Mouse (Mus musculus): ENCODE measurements around the gene Zfp113.
"Not testable (repeated sequence)": the region's sequence is repeated elsewhere in the genome, so short reads cannot be mapped to it uniquely, and the experiment has no call there.

The Zfp113 gene

GRCm38 (mm10) chr5:138137935-138138549 is 17.5 kb downstream of the Zfp113 start:
- DNase-seq (ENCODE audit: low spot score): peak; percentile 77

GRCm38 (mm10) chr5:138137257-138137656 is 18.3 kb downstream of the Zfp113 start:
- no peak for DNase-seq (ENCODE audit: low spot score)

GRCm38 (mm10) chr5:138132425-138133064 is 23.0 kb downstream of the Zfp113 start:
- DNase-seq (ENCODE audit: low spot score): no peak

GRCm38 (mm10) chr5:138118041-138118440 is 37.5 kb downstream of the Zfp113 start:
- DNase-seq (ENCODE audit: low spot score): no peak

GRCm38 (mm10) chr5:138117199-138118015 is 38.1 kb downstream of the Zfp113 start:
- peak; percentile 21 for DNase-seq (ENCODE audit: low spot score)

- DNase-seq (ENCODE audit: low spot score): peak; percentile 91
Measured at GRCm38 (mm10) chr5:138116255-138117198, 39.0 kb downstream of the Zfp113 start, which contains the start of gene Zscan21. TSS of gene Zscan21 (plus strand) at chr5:138116903.

GRCm38 (mm10) chr5:138109847-138110396 is 45.6 kb downstream of the Zfp113 start:
- DNase-seq (ENCODE audit: low spot score): not testable (repeated sequence)

GRCm38 (mm10) chr5:138107130-138107529 is 48.4 kb downstream of the Zfp113 start:
- DNase-seq (ENCODE audit: low spot score): no peak

- no peak for DNase-seq (ENCODE audit: low spot score)
Measured at GRCm38 (mm10) chr5:138104976-138105375, 50.6 kb downstream of the Zfp113 start.

- DNase-seq (ENCODE audit: low spot score): no peak
Measured at GRCm38 (mm10) chr5:138094474-138094873, 61.1 kb downstream of the Zfp113 start.

- DNase-seq (ENCODE audit: low spot score): no peak
Measured at GRCm38 (mm10) chr5:138092771-138093170, 62.8 kb downstream of the Zfp113 start.

GRCm38 (mm10) chr5:138090737-138091136 is 64.8 kb downstream of the Zfp113 start:
- no peak for DNase-seq (ENCODE audit: low spot score)

GRCm38 (mm10) chr5:138090271-138090670 is 65.3 kb downstream of the Zfp113 start:
- DNase-seq (ENCODE audit: low spot score): no peak

All from retina, embryonic 14.5 days (tissue).